Mouse (Mus musculus) ES-E14 (cell line): ENCODE results near the gene Uimc1. TPM values are rescaled to one million over a fixed set of nuclear protein-coding genes. Genes with fewer than 3 reads are reported as not detected.

ENCODE experiments used
- DNase-seq: peaks from one replicate; pipeline ENCODE4 v3.0.0-alpha.2; 2013; ENCODE audit warnings: low read depth, low spot score
- H3K27ac ChIP-seq: 2 replicates; pipeline ENCODE4 v1.5.1; 2012; ENCODE audit warnings: low read depth, mild to moderate bottlenecking, low read length, moderate library complexity, mixed read lengths; ENCODE audit not compliant: poor library complexity, insufficient read depth, severe bottlenecking
- H3K36me3 ChIP-seq: 2 replicates; pipeline ENCODE4 v1.6.1; 2012; ENCODE audit warnings: mild to moderate bottlenecking, low read length, moderate library complexity, mixed read lengths; ENCODE audit not compliant: control insufficient read depth, poor library complexity, insufficient read depth, severe bottlenecking
- H3K4me1 ChIP-seq, 2 experiments: fragments of 150-350 bp in 1 of 2; sonication (generic) in 1 of 2; 2 replicates each; pipeline ENCODE4 v1.6.1; 2012; ENCODE audit warnings: low read length in 2 of 2, mild to moderate bottlenecking in 1 of 2, mixed read lengths in 1 of 2; ENCODE audit not compliant: control insufficient read depth in 2 of 2, insufficient read depth in 2 of 2, poor library complexity in 1 of 2
- H3K4me3 ChIP-seq, 2 experiments: fragments of 150-350 bp in 1 of 2; sonication (generic) in 1 of 2; 2 replicates each; pipeline ENCODE4 v1.5.1; 2012; ENCODE audit warnings: low read length in 2 of 2, low read depth in 1 of 2, mild to moderate bottlenecking in 1 of 2, mixed read lengths in 1 of 2; ENCODE audit not compliant: insufficient read depth in 1 of 2, poor library complexity in 1 of 2, severe bottlenecking in 1 of 2
- H3K9ac ChIP-seq: 2 replicates; pipeline ENCODE4 v1.6.1; 2012; ENCODE audit warnings: low read depth, mild to moderate bottlenecking, low read length, mixed read lengths; ENCODE audit not compliant: poor library complexity, insufficient read depth, severe bottlenecking
- H3K9me3 ChIP-seq: fragments of 150-350 bp; sonication (generic); 2 replicates; pipeline ENCODE4 v1.6.1; 2012; ENCODE audit warnings: low read depth, mild to moderate bottlenecking, low read length; ENCODE audit not compliant: control insufficient read depth, insufficient read depth
- CHD2 ChIP-seq: IDR thresholded peaks from 2 replicates; pipeline ENCODE4 v1.6.1; 2014; ENCODE audit warnings: mild to moderate bottlenecking, low read depth, low read length, inconsistent platforms
- HCFC1 ChIP-seq: IDR thresholded peaks from 2 replicates; pipeline ENCODE4 v1.6.1; 2012; ENCODE audit warnings: low read length, inconsistent platforms, borderline replicate concordance; ENCODE audit not compliant: insufficient read depth
- MAFK ChIP-seq: IDR thresholded peaks from 2 replicates; pipeline ENCODE4 v1.6.1; 2014; ENCODE audit warnings: mild to moderate bottlenecking, low read depth, low read length, inconsistent platforms; ENCODE audit not compliant: insufficient read depth
- ZC3H11A ChIP-seq: IDR thresholded peaks from 2 replicates; pipeline ENCODE4 v1.6.1; 2012; ENCODE audit warnings: low read depth, mild to moderate bottlenecking, inconsistent platforms, low read length, borderline replicate concordance
- ZNF384 ChIP-seq: IDR thresholded peaks from 2 replicates; pipeline ENCODE4 v1.6.1; 2012; ENCODE audit warnings: low read depth, low read length, inconsistent platforms
- in situ Hi-C, 2 experiments: fragments of 600-800 bp; cut with MboI; formaldehyde crosslinking; loops; one replicate each; pipeline ENCODE4 v1.15.1; 2025; ENCODE audit warnings: low sequenced_read_pairs in 2 of 2, inconsistent platforms in 1 of 2; ENCODE audit not compliant: unreplicated experiment in 2 of 2
- total RNA-seq: library from RNA; depleted of rRNA; stranded (reverse); fragments of 300-350 nt; gene quantifications from 2 replicates; pipeline ENCODE4 v1.2.3, GENCODE M21; 2012

Gene Uimc1
- total RNA-seq, 1 experiment, result 77.6 TPM

GRCm38 (mm10) chr13:55014451-55014850, 85.6 kb downstream of the Uimc1 start:
- TF ChIP-seq MAFK, result no peak
- no peak for TF ChIP-seq ZC3H11A
- TF ChIP-seq CHD2, result no peak
- no peak for TF ChIP-seq ZNF384
- TF ChIP-seq HCFC1, result no peak
- Histone ChIP-seq H3K4me1 (peaks cover 0 to 12% of the 10 kb centered on the region in 2 experiments; a peak in 1 of 4 replicates), H3K9me3 (no peaks in the 10 kb centered on the region), H3K36me3 (no peaks in the 10 kb centered on the region), H3K4me3 (no peak overlapping the region), H3K9ac (no peak overlapping the region), H3K27ac (no peak overlapping the region)
- in situ Hi-C loops, result no loop called here
- DNase-seq, result no peak

- Histone ChIP-seq H3K4me1 (peaks cover 0 to 12% of the 10 kb centered on the region in 2 experiments; a peak in 1 of 4 replicates), H3K36me3 (no peaks in the 10 kb centered on the region), H3K4me3 (no peak overlapping the region), H3K9me3 (no peaks in the 10 kb centered on the region), H3K9ac (no peak overlapping the region), H3K27ac (no peak overlapping the region)
- in situ Hi-C loops, result no loop called here
- no peak for DNase-seq
- TF ChIP-seq ZNF384 (no peak), CHD2 (no peak), ZC3H11A (no peak), MAFK (no peak)
Observed at GRCm38 (mm10) chr13:55013702-55014344, 86.3 kb downstream of the Uimc1 start.

GRCm38 (mm10) chr13:55011981-55012478, 88.1 kb downstream of the Uimc1 start:
- Histone ChIP-seq H3K27ac (no peak overlapping the region), H3K9me3 (no peaks in the 10 kb centered on the region), H3K4me3 (peak overlapping the region; percentile 6 to 24; a peak in 2 of 4 replicates), H3K9ac (no peak overlapping the region), H3K4me1 (peaks cover 0 to 12% of the 10 kb centered on the region in 2 experiments; a peak in 1 of 4 replicates), H3K36me3 (no peaks in the 10 kb centered on the region)
- TF ChIP-seq CHD2 (no peak), ZNF384 (no peak), ZC3H11A (no peak), MAFK (no peak), HCFC1 (no peak)
- in situ Hi-C loops, result no loop called here
- DNase-seq, result peak; percentile 16

GRCm38 (mm10) chr13:55011103-55011502, 89.0 kb downstream of the Uimc1 start:
- no peak for DNase-seq
- H3K36me3 ChIP-seq, result no peaks in the 10 kb centered on the region
- TF ChIP-seq ZNF384 (no peak), MAFK (no peak), CHD2 (no peak), ZC3H11A (no peak), HCFC1 (no peak)
- peaks cover 0 to 15% of the 10 kb centered on the region in 2 experiments; a peak in 1 of 4 replicates for H3K4me1 ChIP-seq
- H3K27ac ChIP-seq, result no peak overlapping the region
- no peak overlapping the region for H3K4me3 ChIP-seq
- H3K9me3 ChIP-seq, result no peaks in the 10 kb centered on the region
- in situ Hi-C loops, result no loop called here
- no peak overlapping the region for H3K9ac ChIP-seq

GRCm38 (mm10) chr13:55008589-55008988, 91.5 kb downstream of the Uimc1 start:
- Histone ChIP-seq H3K4me1 (peaks cover 0 to 20% of the 10 kb centered on the region in 2 experiments; a peak in 1 of 4 replicates), H3K4me3 (no peak overlapping the region), H3K9me3 (no peaks in the 10 kb centered on the region), H3K27ac (no peak overlapping the region), H3K9ac (no peak overlapping the region), H3K36me3 (no peaks in the 10 kb centered on the region; the same call in 1 of the 2 replicates)
- TF ChIP-seq MAFK (no peak), HCFC1 (no peak), ZNF384 (no peak), CHD2 (no peak), ZC3H11A (no peak)
- in situ Hi-C loops, result no loop called here
- no peak for DNase-seq
